Mouse (Mus musculus) intestine, embryonic 14.5 days (tissue): ENCODE data around the gene Gm11639. TPM values are rescaled to one million over a fixed set of nuclear protein-coding genes. Genes with fewer than 3 reads are reported as not detected.

ENCODE experiments used
- ATAC-seq: fragments of 200-750 bp; cut with Nextera tagmentation; replicated peaks from 2 replicates; pipeline ENCODE4 v1.8.0; 2017; ENCODE audit warnings: low read depth, moderate number of reproducible peaks, moderate TSS enrichment, moderate library complexity; ENCODE audit not compliant: low FRiP score, low TSS enrichment
- DNase-seq: peaks from one replicate; pipeline ENCODE4 v3.0.0-alpha.2; 2018; ENCODE audit warnings: low spot score
- H3K27ac ChIP-seq: fragments of 300-500 bp; sonication (generic); 2 replicates; pipeline ENCODE4 v1.5.1; 2014; ENCODE audit warnings: low read depth, mild to moderate bottlenecking, control low read depth
- H3K27me3 ChIP-seq: fragments of 300-500 bp; sonication (generic); replicated peaks from 2 replicates; pipeline ENCODE4 v1.6.1; 2014; ENCODE audit warnings: low read length, control low read depth; ENCODE audit not compliant: control insufficient read depth, insufficient read depth
- H3K36me3 ChIP-seq: fragments of 300-500 bp; sonication (generic); 2 replicates; pipeline ENCODE4 v1.6.1; 2014; ENCODE audit warnings: low read length, control low read depth; ENCODE audit not compliant: control insufficient read depth, insufficient read depth
- H3K4me1 ChIP-seq: fragments of 300-500 bp; sonication (generic); replicated peaks from 2 replicates; pipeline ENCODE4 v1.6.1; 2014; ENCODE audit warnings: low read length, control low read depth, mixed read lengths; ENCODE audit not compliant: control insufficient read depth, insufficient read depth
- H3K4me2 ChIP-seq: fragments of 300-500 bp; sonication (generic); 2 replicates; pipeline ENCODE4 v1.6.1; 2014; ENCODE audit warnings: low read length
- H3K4me3 ChIP-seq: fragments of 300-500 bp; sonication (generic); 2 replicates; pipeline ENCODE4 v1.5.1; 2014; ENCODE audit warnings: low read depth, low read length, control low read depth, mixed read lengths
- H3K9ac ChIP-seq: fragments of 300-500 bp; sonication (generic); 2 replicates; pipeline ENCODE4 v1.6.1; 2014; ENCODE audit warnings: mild to moderate bottlenecking, low read length
- H3K9me3 ChIP-seq: fragments of 300-500 bp; sonication (generic); 2 replicates; pipeline ENCODE4 v1.6.1; 2016; ENCODE audit warnings: low read length, control low read depth; ENCODE audit not compliant: control insufficient read depth
- WGBS: fragments of 180-500 bp; shearing (Covaris S2); extraction: QIAGEN DNeasy Blood & Tissue Kit; methylation state at CpG from one replicate; pipeline ENCODE4 v1.1.7; 2014; 5-methylcytosine and 5-hydroxymethylcytosine counted together
- polyA plus RNA-seq: library from polyadenylated mRNA; unstranded; fragments of >200 nt; fragmentation: Nextera tagmentation; extraction: Ambion mirVana; gene quantifications from 2 replicates; pipeline ENCODE4 v1.2.1, GENCODE M21; 2014

The Gm11639 gene
- polyA plus RNA-seq, 1 experiment from 2014 or later = 0.03 TPM

- DNase-seq (no peak), ATAC-seq (no peak)
- Histone ChIP-seq H3K9ac (no peak overlapping the region), H3K4me3 (no peak overlapping the region), H3K9me3 (no peaks in the 10 kb centered on the region), H3K36me3 (no peaks in the 10 kb centered on the region), H3K27me3 (no peaks in the 10 kb centered on the region), H3K4me1 (no peaks in the 10 kb centered on the region), H3K4me2 (no peak overlapping the region), H3K27ac (no peak overlapping the region; the same call in 1 of the 2 replicates)
- WGBS = 76% methylated on average over 5 of the region's 5 CpGs
Measured at GRCm38 (mm10) chr11:104646611-104647010, 38.9 kb upstream of the Gm11639 start.

GRCm38 (mm10) chr11:104647188-104647867 lies 38.2 kb upstream of the Gm11639 start:
- WGBS = 68% methylated on average over 8 of the region's 8 CpGs
- Histone ChIP-seq H3K27me3 (no peaks in the 10 kb centered on the region), H3K27ac (no peak overlapping the region; the same call in 1 of the 2 replicates)

GRCm38 (mm10) chr11:104648571-104648970 lies 36.9 kb upstream of the Gm11639 start:
- Histone ChIP-seq H3K9me3 (no peaks in the 10 kb centered on the region), H3K4me1 (no peaks in the 10 kb centered on the region), H3K9ac (no peak overlapping the region), H3K4me2 (no peak overlapping the region), H3K4me3 (no peak overlapping the region), H3K27ac (no peak overlapping the region), H3K36me3 (no peaks in the 10 kb centered on the region), H3K27me3 (no peaks in the 10 kb centered on the region)
- 57% methylated on average over 3 of the region's 3 CpGs for WGBS
- no peak for DNase-seq
- no peak for ATAC-seq

More at GRCm38 (mm10) chr11:104647188-104647867, 38.2 kb upstream of the Gm11639 start:
- DNase-seq (no peak), ATAC-seq (no peak)
- Histone ChIP-seq H3K4me3 (no peak overlapping the region), H3K9me3 (no peaks in the 10 kb centered on the region), H3K4me2 (no peak overlapping the region), H3K36me3 (no peaks in the 10 kb centered on the region), H3K9ac (no peak overlapping the region), H3K4me1 (no peaks in the 10 kb centered on the region)

GRCm38 (mm10) chr11:104660599-104660998 lies 24.9 kb upstream of the Gm11639 start:
- Histone ChIP-seq H3K9me3 (peaks cover 3% of the 10 kb centered on the region; the same call in 1 of the 2 replicates), H3K4me2 (no peak overlapping the region), H3K27me3 (no peaks in the 10 kb centered on the region), H3K9ac (no peak overlapping the region), H3K4me1 (no peaks in the 10 kb centered on the region), H3K27ac (no peak overlapping the region), H3K36me3 (no peaks in the 10 kb centered on the region), H3K4me3 (no peak overlapping the region)
- 91% methylated on average over 4 of the region's 4 CpGs for WGBS
- ATAC-seq = no peak
- no peak for DNase-seq

GRCm38 (mm10) chr11:104661106-104661505 lies 24.4 kb upstream of the Gm11639 start:
- no peak overlapping the region for H3K27ac ChIP-seq
- DNase-seq = no peak
- no peaks in the 10 kb centered on the region for H3K27me3 ChIP-seq
- H3K9me3 ChIP-seq = peaks cover 3% of the 10 kb centered on the region; the same call in 1 of the 2 replicates
- no peak overlapping the region for H3K4me3 ChIP-seq
- no peaks in the 10 kb centered on the region for H3K36me3 ChIP-seq
- no peak for ATAC-seq
- no peak overlapping the region for H3K9ac ChIP-seq
- WGBS = 81% methylated on average over 5 of the region's 5 CpGs
- no peak overlapping the region for H3K4me2 ChIP-seq
- H3K4me1 ChIP-seq = no peaks in the 10 kb centered on the region

- no peak overlapping the region for H3K9ac ChIP-seq
- H3K9me3 ChIP-seq = peaks cover 3% of the 10 kb centered on the region; the same call in 1 of the 2 replicates
- ATAC-seq = no peak
- H3K27me3 ChIP-seq = no peaks in the 10 kb centered on the region
- WGBS = 80% methylated on average over 20 of the region's 20 CpGs
- DNase-seq = no peak
- H3K4me2 ChIP-seq = no peak overlapping the region
- no peaks in the 10 kb centered on the region for H3K36me3 ChIP-seq
- H3K27ac ChIP-seq = no peak overlapping the region
- H3K4me3 ChIP-seq = no peak overlapping the region
- H3K4me1 ChIP-seq = no peaks in the 10 kb centered on the region
Measured at GRCm38 (mm10) chr11:104661531-104662205, 23.8 kb upstream of the Gm11639 start.

GRCm38 (mm10) chr11:104662573-104662972 lies 22.9 kb upstream of the Gm11639 start:
- 91% methylated on average over 11 of the region's 11 CpGs for WGBS
- H3K27me3 ChIP-seq = no peaks in the 10 kb centered on the region
- no peak overlapping the region for H3K4me2 ChIP-seq
- no peaks in the 10 kb centered on the region for H3K4me1 ChIP-seq
- DNase-seq (no peak), ATAC-seq (no peak)
- H3K4me3 ChIP-seq = no peak overlapping the region
- no peaks in the 10 kb centered on the region for H3K36me3 ChIP-seq
- no peak overlapping the region for H3K27ac ChIP-seq
- peaks cover 3% of the 10 kb centered on the region; the same call in 1 of the 2 replicates for H3K9me3 ChIP-seq
- H3K9ac ChIP-seq = no peak overlapping the region

GRCm38 (mm10) chr11:104663241-104663877 lies 22.1 kb upstream of the Gm11639 start:
- ATAC-seq = no peak
- no peak overlapping the region for H3K27ac ChIP-seq
- peaks cover 3% of the 10 kb centered on the region; the same call in 1 of the 2 replicates for H3K9me3 ChIP-seq
- H3K27me3 ChIP-seq = no peaks in the 10 kb centered on the region
- no peak overlapping the region for H3K4me3 ChIP-seq
- no peaks in the 10 kb centered on the region for H3K36me3 ChIP-seq
- no peak for DNase-seq
- H3K4me1 ChIP-seq = no peaks in the 10 kb centered on the region
- WGBS = 66% methylated on average over 6 of the region's 6 CpGs
- H3K9ac ChIP-seq = no peak overlapping the region
- H3K4me2 ChIP-seq = no peak overlapping the region
